In genomic region chr19:8997546-8997945, GRCm38 (mm10) we compare ENCODE assay signal across 8 mouse cellular contexts. TPM values are rescaled to one million over a fixed set of nuclear protein-coding genes. Genes with fewer than 3 reads are reported as not detected.
A peak's percentile ranks its signal among the peaks of the same experiment; 100 is the strongest.
DNase-seq lines count a peak whose midpoint lies in the region; ATAC-seq and TF ChIP-seq lines count a peak whose summit lies in the region.

No protein-coding gene starts in this region.

- no peak overlapping the region for H3K9ac ChIP-seq in kidney, embryonic 14.5 days (ENCODE audit: low read depth, low read length)
- no peak overlapping the region; the same call in 1 of the 2 replicates for H3K9ac ChIP-seq in liver, postnatal 0 days (replicated peaks)

- no peak overlapping the region for H3K27ac ChIP-seq in layer of hippocampus, adult 2 months
- H3K27ac ChIP-seq in kidney, embryonic 14.5 days (ENCODE audit: low read depth, low read length) = peak overlapping the region; percentile 62; the same call in 1 of the 2 replicates
- peak overlapping the region; percentile 2; the same call in 1 of the 2 replicates for H3K27ac ChIP-seq in liver, postnatal 0 days (ENCODE audit: low read depth)

- H3K36me3 ChIP-seq in kidney, embryonic 14.5 days (ENCODE audit: control insufficient read depth, insufficient read depth, low read length) = peaks cover 21% of the 10 kb centered on the region
- H3K36me3 ChIP-seq in liver, postnatal 0 days (replicated peaks; ENCODE audit: insufficient read depth, low read length) = no peaks in the 10 kb centered on the region; the same call in 1 of the 2 replicates

- peaks cover 19% of the 10 kb centered on the region for H3K4me1 ChIP-seq in kidney, embryonic 14.5 days (ENCODE audit: control insufficient read depth, insufficient read depth, low read length)
- H3K4me1 ChIP-seq in liver, postnatal 0 days (ENCODE audit: insufficient read depth) = peaks cover 17% of the 10 kb centered on the region; the same call in 1 of the 2 replicates

- H3K27me3 ChIP-seq in kidney, embryonic 14.5 days (ENCODE audit: control insufficient read depth, insufficient read depth, low read length) = no peaks in the 10 kb centered on the region
- no peaks in the 10 kb centered on the region for H3K27me3 ChIP-seq in liver, postnatal 0 days (ENCODE audit: insufficient read depth, low read length)

- ATAC-seq in kidney, embryonic 14.5 days (ENCODE audit: low FRiP score, low TSS enrichment) = peak; percentile 72
- ATAC-seq in liver, postnatal 0 days = peak; percentile 85

- no peak overlapping the region for H3K4me3 ChIP-seq in layer of hippocampus, adult 2 months
- H3K4me3 ChIP-seq in kidney, embryonic 14.5 days (ENCODE audit: low read length) = no peak overlapping the region
- H3K4me3 ChIP-seq in liver, postnatal 0 days (ENCODE audit: low read depth, low read length) = no peak overlapping the region

- DNase-seq in layer of hippocampus, adult 2 months (ENCODE audit: low spot score in 2 of 2) = peak; percentile 42
- no peak for DNase-seq in layer of hippocampus, adult 18-20 months (ENCODE audit: low spot score in 2 of 2)
- peak; percentile 59 for DNase-seq in c-Kit-positive CD71-positive TER-119-positive erythroid progenitor cells, embryonic 14.5 days (ENCODE audit: low spot score)
- peak; percentile 92 for DNase-seq in heart, adult 8-10 months (ENCODE audit: low spot score)
- DNase-seq in liver, postnatal 0 days = peak; percentile 75
- DNase-seq in right cerebral cortex, adult 2 months (ENCODE audit: low spot score in 2 of 2) = peak; percentile 73 to 77
- DNase-seq in urinary bladder, adult 2 months (ENCODE audit: low spot score) = peak; percentile 72

- 59% methylated on average over 4 of the region's 4 CpGs for WGBS in kidney, embryonic 14.5 days
- 55% methylated on average over 4 of the region's 4 CpGs for WGBS in liver, postnatal 0 days (ENCODE audit: insufficient replicate concordance)

- TF ChIP-seq CTCF in layer of hippocampus, adult 2 months (conservative IDR thresholded peaks at IDR 0.05) = no peak
- 0 out of 2 replicates have a peak, but pooled peaks have one; percentile 9 for TF ChIP-seq CTCF in liver, postnatal 0 days (IDR thresholded peaks at IDR 0.05; ENCODE audit: low read depth)

- H3K4me2 ChIP-seq in kidney, embryonic 14.5 days (replicated peaks; ENCODE audit: low read depth, low read length) = no peak overlapping the region
- no peak overlapping the region for H3K4me2 ChIP-seq in liver, postnatal 0 days (ENCODE audit: low read depth, low read length)

- no peak for TF ChIP-seq EP300 in liver, postnatal 0 days (IDR thresholded peaks at IDR 0.05; ENCODE audit: low read depth)

- H3K9me3 ChIP-seq in kidney, embryonic 14.5 days (ENCODE audit: control insufficient read depth, low read length) = no peaks in the 10 kb centered on the region
- H3K9me3 ChIP-seq in liver, postnatal 0 days (ENCODE audit: low read length) = no peaks in the 10 kb centered on the region

RNA-seq across cellular contexts. Expression of gene Ahnak, which starts 8.5 kb away (rescaled TPM):
- total RNA-seq in layer of hippocampus, adult 2 months (2021) = 10 to 100 TPM; 19.4 to 21.9 TPM
- 10 to 100 TPM; 18.1 to 19.9 TPM for total RNA-seq in layer of hippocampus, adult 18-20 months (2021)
- total RNA-seq in heart, adult 8-10 months (2022) = 100 to 1,000 TPM; 332 to 446 (median 375) TPM
- 7.0 and 10.0 TPM in 2 replicates for polyA plus RNA-seq in kidney, embryonic 14.5 days (2014; fragmentation: Nextera tagmentation; extraction: Ambion mirVana)
- polyA plus RNA-seq in liver, postnatal 0 days (2015; fragmentation: Nextera tagmentation; extraction: Ambion mirVana) = 3.5 and 4.0 TPM in 2 replicates
- polyA plus RNA-seq in urinary bladder, adult 2 months (2012; rRNA removed) = 126 and 168 TPM in 2 replicates

RNA-seq across cellular contexts. Expression of gene Eef1g, which starts 30.7 kb away (rescaled TPM):
- 100 to 1,000 TPM; 238 to 242 TPM for total RNA-seq in layer of hippocampus, adult 2 months (2021)
- total RNA-seq in layer of hippocampus, adult 18-20 months (2021) = 100 to 1,000 TPM; 257 to 269 TPM
- 100 to 1,000 TPM; 209 to 232 (median 227) TPM for total RNA-seq in heart, adult 8-10 months (2022)
- 479 and 516 TPM in 2 replicates for polyA plus RNA-seq in kidney, embryonic 14.5 days (2014; fragmentation: Nextera tagmentation; extraction: Ambion mirVana)
- 129 and 134 TPM in 2 replicates for polyA plus RNA-seq in liver, postnatal 0 days (2015; fragmentation: Nextera tagmentation; extraction: Ambion mirVana)
- 398 and 489 TPM in 2 replicates for polyA plus RNA-seq in urinary bladder, adult 2 months (2012; rRNA removed)

RNA-seq across cellular contexts. Expression of gene Tut1, which starts 43.9 kb away (rescaled TPM):
- 10 to 100 TPM; 20.7 to 20.8 TPM for total RNA-seq in layer of hippocampus, adult 2 months (2021)
- 10 to 100 TPM; 21.9 to 22.5 TPM for total RNA-seq in layer of hippocampus, adult 18-20 months (2021)
- 10 to 100 TPM in 1 of 4 experiments, 1 to 10 TPM in 3; 8.1 to 10.3 (median 8.6) TPM for total RNA-seq in heart, adult 8-10 months (2022)
- polyA plus RNA-seq in kidney, embryonic 14.5 days (2014; fragmentation: Nextera tagmentation; extraction: Ambion mirVana) = 25.1 and 31.7 TPM in 2 replicates
- polyA plus RNA-seq in liver, postnatal 0 days (2015; fragmentation: Nextera tagmentation; extraction: Ambion mirVana) = 9.0 and 10.7 TPM in 2 replicates
- 21.8 and 24.1 TPM in 2 replicates for polyA plus RNA-seq in urinary bladder, adult 2 months (2012; rRNA removed)

RNA-seq across cellular contexts. Expression of gene Mta2, which starts 55.9 kb away (rescaled TPM):
- 10 to 100 TPM; 58.0 to 68.7 TPM for total RNA-seq in layer of hippocampus, adult 2 months (2021)
- total RNA-seq in layer of hippocampus, adult 18-20 months (2021) = 10 to 100 TPM; 51.6 to 53.4 TPM
- total RNA-seq in heart, adult 8-10 months (2022) = 10 to 100 TPM; 28.2 to 33.7 (median 30.4) TPM
- polyA plus RNA-seq in kidney, embryonic 14.5 days (2014; fragmentation: Nextera tagmentation; extraction: Ambion mirVana) = 45.3 and 67.2 TPM in 2 replicates
- polyA plus RNA-seq in liver, postnatal 0 days (2015; fragmentation: Nextera tagmentation; extraction: Ambion mirVana) = 43.0 and 45.7 TPM in 2 replicates
- 29.9 and 47.6 TPM in 2 replicates for polyA plus RNA-seq in urinary bladder, adult 2 months (2012; rRNA removed)

Comparison
In these comparisons a context has a peak if more than half of its experiments do, and no peak if none do; other contexts are left out.
1. DNase-seq: peak in layer of hippocampus, adult 2 months (2 of 2), c-Kit-positive CD71-positive TER-119-positive erythroid progenitor cells, embryonic 14.5 days (single experiment), heart, adult 8-10 months (single experiment), liver, postnatal 0 days (single experiment), right cerebral cortex, adult 2 months (2 of 2) and urinary bladder, adult 2 months (single experiment); none in layer of hippocampus, adult 18-20 months (0 of 2).
2. RNA of gene Ahnak, which starts 8.5 kb away (total RNA-seq): 332 to 446 TPM in heart, adult 8-10 months; 19.4 to 21.9 TPM in layer of hippocampus, adult 2 months and 18.1 to 19.9 TPM in layer of hippocampus, adult 18-20 months; every median in the first group is over 10 times any median in the second.